Mouse (Mus musculus): ENCODE measurements around the gene Klre1. TPM values are rescaled to one million over a fixed set of nuclear protein-coding genes. Genes with fewer than 3 reads are reported as not detected.

Gene Klre1
- 0.94 TPM for polyA plus RNA-seq (2014; fragmentation: Illumina TruSeq; extraction: RNeasy Lipid Tissue Mini Kit (QIAGEN cat#74804); ENCODE audit: low read depth, low replicate concordance)

GRCm38 (mm10) chr6:129577605-129578004 lies at the start of gene Klre1:
Gene Klre1, plus strand, starts transcription at chr6:129577905.

GRCm38 (mm10) chr6:129532942-129533860 lies 44.5 kb upstream of the Klre1 start, which contains the start of gene Gabarapl1:
Gene Gabarapl1, plus strand, starts transcription at chr6:129533160.

GRCm38 (mm10) chr6:129591508-129591907 lies 13.8 kb downstream of the Klre1 start, which contains the start of gene Klrd1:
Gene Klrd1, plus strand, starts transcription at chr6:129591782.

GRCm38 (mm10) chr6:129623735-129624134 lies 46.0 kb downstream of the Klre1 start, which contains the start of gene Klrk1:
Gene Klrk1, minus strand, starts transcription at chr6:129623864.

Other genes with a start within 250 kb of the Klre1 start
- gene 4922502D21Rik, start 246.1 kb upstream of the Klre1 start, polyA plus RNA-seq (2014; fragmentation: Illumina TruSeq; extraction: RNeasy Lipid Tissue Mini Kit (QIAGEN cat#74804); ENCODE audit: low read depth, low replicate concordance), result 2,280 TPM
- 1.7 TPM for gene Clec12a, start 235.2 kb upstream of the Klre1 start, polyA plus RNA-seq (2014; fragmentation: Illumina TruSeq; extraction: RNeasy Lipid Tissue Mini Kit (QIAGEN cat#74804); ENCODE audit: low read depth, low replicate concordance)
- 33.0 TPM for gene Clec12b, start 192.0 kb upstream of the Klre1 start, polyA plus RNA-seq (2014; fragmentation: Illumina TruSeq; extraction: RNeasy Lipid Tissue Mini Kit (QIAGEN cat#74804); ENCODE audit: low read depth, low replicate concordance)
- 0.45 TPM for gene Clec1b, start 180.6 kb upstream of the Klre1 start, polyA plus RNA-seq (2014; fragmentation: Illumina TruSeq; extraction: RNeasy Lipid Tissue Mini Kit (QIAGEN cat#74804); ENCODE audit: low read depth, low replicate concordance)
- gene Clec9a, start 169.0 kb upstream of the Klre1 start, polyA plus RNA-seq (2014; fragmentation: Illumina TruSeq; extraction: RNeasy Lipid Tissue Mini Kit (QIAGEN cat#74804); ENCODE audit: low read depth, low replicate concordance), result not detected
- gene Clec1a, start 125.9 kb upstream of the Klre1 start, polyA plus RNA-seq (2014; fragmentation: Illumina TruSeq; extraction: RNeasy Lipid Tissue Mini Kit (QIAGEN cat#74804); ENCODE audit: low read depth, low replicate concordance), result 0.15 TPM
- 0.63 TPM for gene Olr1, start 70.7 kb upstream of the Klre1 start, polyA plus RNA-seq (2014; fragmentation: Illumina TruSeq; extraction: RNeasy Lipid Tissue Mini Kit (QIAGEN cat#74804); ENCODE audit: low read depth, low replicate concordance)
- not detected for gene Tmem52b, start 65.3 kb upstream of the Klre1 start, polyA plus RNA-seq (2014; fragmentation: Illumina TruSeq; extraction: RNeasy Lipid Tissue Mini Kit (QIAGEN cat#74804); ENCODE audit: low read depth, low replicate concordance)
- 171 TPM for gene Gabarapl1, start 44.7 kb upstream of the Klre1 start, polyA plus RNA-seq (2014; fragmentation: Illumina TruSeq; extraction: RNeasy Lipid Tissue Mini Kit (QIAGEN cat#74804); ENCODE audit: low read depth, low replicate concordance)
- 0.25 TPM for gene Klrd1, start 13.9 kb downstream of the Klre1 start, polyA plus RNA-seq (2014; fragmentation: Illumina TruSeq; extraction: RNeasy Lipid Tissue Mini Kit (QIAGEN cat#74804); ENCODE audit: low read depth, low replicate concordance)
- gene Klrk1, start 46.0 kb downstream of the Klre1 start, polyA plus RNA-seq (2014; fragmentation: Illumina TruSeq; extraction: RNeasy Lipid Tissue Mini Kit (QIAGEN cat#74804); ENCODE audit: low read depth, low replicate concordance), result 0.11 TPM
- gene Klrc3, start 65.4 kb downstream of the Klre1 start, polyA plus RNA-seq (2014; fragmentation: Illumina TruSeq; extraction: RNeasy Lipid Tissue Mini Kit (QIAGEN cat#74804); ENCODE audit: low read depth, low replicate concordance), result not detected
- gene Klrc2, start 82.8 kb downstream of the Klre1 start, polyA plus RNA-seq (2014; fragmentation: Illumina TruSeq; extraction: RNeasy Lipid Tissue Mini Kit (QIAGEN cat#74804); ENCODE audit: low read depth, low replicate concordance), result not detected
- not detected for gene Klrc1, start 101.1 kb downstream of the Klre1 start, polyA plus RNA-seq (2014; fragmentation: Illumina TruSeq; extraction: RNeasy Lipid Tissue Mini Kit (QIAGEN cat#74804); ENCODE audit: low read depth, low replicate concordance)
- gene Klri1, start 139.2 kb downstream of the Klre1 start, polyA plus RNA-seq (2014; fragmentation: Illumina TruSeq; extraction: RNeasy Lipid Tissue Mini Kit (QIAGEN cat#74804); ENCODE audit: low read depth, low replicate concordance), result not detected
- gene Klri2, start 162.6 kb downstream of the Klre1 start, polyA plus RNA-seq (2014; fragmentation: Illumina TruSeq; extraction: RNeasy Lipid Tissue Mini Kit (QIAGEN cat#74804); ENCODE audit: low read depth, low replicate concordance), result not detected
- not detected for gene Gm156, start 206.4 kb downstream of the Klre1 start, polyA plus RNA-seq (2014; fragmentation: Illumina TruSeq; extraction: RNeasy Lipid Tissue Mini Kit (QIAGEN cat#74804); ENCODE audit: low read depth, low replicate concordance)

Measured in testis, adult 10 weeks (tissue).